Mouse (Mus musculus) ES-Bruce4 (cell line): Measurements from ENCODE around the gene Hist1h2bg.

Experiments
- CTCF ChIP-seq: IDR thresholded peaks from one replicate; pipeline ENCODE4 v1.8.1; 2011; ENCODE audit warnings: low read depth, low read length
- POLR2A ChIP-seq: IDR thresholded peaks from one replicate; pipeline ENCODE4 v1.8.1; 2011; ENCODE audit warnings: low read length; ENCODE audit not compliant: insufficient read depth

DNA sequence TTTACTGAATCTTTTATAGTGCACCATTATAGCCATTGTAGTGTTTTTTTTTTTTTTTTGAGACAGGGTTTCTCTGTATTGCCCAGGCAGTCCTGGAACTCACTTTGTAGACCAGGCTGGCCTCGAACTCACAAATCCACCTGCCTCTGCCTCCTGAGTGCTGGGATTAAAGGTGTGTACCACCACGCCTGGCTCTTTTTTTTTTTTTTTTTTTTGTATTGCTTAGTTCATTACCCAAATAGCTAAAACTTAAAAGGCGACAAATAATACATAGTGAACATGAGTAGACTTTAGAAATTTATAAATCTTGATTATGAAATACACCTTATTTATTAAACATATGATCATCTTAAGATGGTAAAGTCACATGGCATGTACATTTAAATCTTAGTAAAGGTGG lies 29.7 kb upstream of the Hist1h2bg start:
- no peak for TF ChIP-seq POLR2A
- TF ChIP-seq CTCF = no peak
